ENCODE assay signal across 8 mouse cellular contexts in the genomic region with DNA sequence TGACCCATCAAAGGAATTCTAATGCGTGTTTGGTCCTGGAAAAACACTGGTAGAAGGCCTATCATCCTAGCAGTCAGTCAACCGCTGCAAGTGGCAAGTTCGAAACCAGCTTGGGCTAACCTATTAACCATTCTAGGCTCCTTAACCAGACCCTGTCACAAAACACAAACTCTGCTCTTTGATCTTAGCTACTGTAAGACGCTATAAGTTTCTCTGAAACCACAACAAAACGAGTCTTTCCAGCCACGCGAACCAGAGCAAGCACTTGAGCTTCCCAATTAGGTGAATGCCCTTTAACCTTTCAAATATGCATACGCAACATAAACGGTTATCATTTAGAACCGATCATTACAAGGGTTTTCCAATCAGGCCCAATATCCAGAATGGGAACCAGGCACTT. TPM values are rescaled to one million over a fixed set of nuclear protein-coding genes. Genes with fewer than 3 reads are reported as not detected.
A peak's percentile ranks its signal among the peaks of the same experiment; 100 is the strongest.
DNase-seq lines count a peak whose midpoint lies in the region; ATAC-seq and TF ChIP-seq lines count a peak whose summit lies in the region.

No protein-coding gene starts in this region.

- H3K4me2 ChIP-seq in forebrain, embryonic 14.5 days (ENCODE audit: low read length), result peak overlapping the region; percentile 68
- H3K4me2 ChIP-seq in liver, embryonic 14.5 days (ENCODE audit: low read depth), result peak overlapping the region; percentile 79

- H3K36me3 ChIP-seq in forebrain, embryonic 14.5 days (ENCODE audit: control insufficient read depth, insufficient read depth, low read length), result no peaks in the 10 kb centered on the region; the same call in 1 of the 2 replicates
- no peaks in the 10 kb centered on the region for H3K36me3 ChIP-seq in liver, embryonic 14.5 days (replicated peaks; ENCODE audit: control insufficient read depth, insufficient read depth, low read depth)

- H3K4me3 ChIP-seq in cerebellum, adult 2 months (replicated peaks; ENCODE audit: insufficient read depth, low read depth, low read length), result peak overlapping the region; percentile 86
- peak overlapping the region; percentile 66 for H3K4me3 ChIP-seq in forebrain, embryonic 14.5 days (ENCODE audit: low read depth, low read length)
- peak overlapping the region; percentile 68 to 90 for H3K4me3 ChIP-seq in liver, embryonic 14.5 days (ENCODE audit: insufficient read depth in 1 of 2, low read depth in 2 of 2, low read length in 2 of 2)

- no peak for ATAC-seq in forebrain, embryonic 14.5 days
- ATAC-seq in liver, embryonic 14.5 days (ENCODE audit: insufficient read depth), result no peak

- H3K9me3 ChIP-seq in forebrain, embryonic 14.5 days (replicated peaks; ENCODE audit: control insufficient read depth, low read length), result no peaks in the 10 kb centered on the region
- H3K9me3 ChIP-seq in liver, embryonic 14.5 days (ENCODE audit: control insufficient read depth, low read length), result no peaks in the 10 kb centered on the region

- no peaks in the 10 kb centered on the region for H3K27me3 ChIP-seq in cerebellum, adult 2 months (ENCODE audit: control insufficient read depth, insufficient read depth, low read length)
- H3K27me3 ChIP-seq in forebrain, embryonic 14.5 days (replicated peaks; ENCODE audit: control insufficient read depth, insufficient read depth, low read length), result no peaks in the 10 kb centered on the region
- H3K27me3 ChIP-seq in liver, embryonic 14.5 days (ENCODE audit: control insufficient read depth, insufficient read depth, low read length), result no peaks in the 10 kb centered on the region

- TF ChIP-seq POLR2A in cerebellum, adult 2 months (IDR thresholded peaks at IDR 0.05; ENCODE audit: borderline replicate concordance, insufficient read depth, low read length), result no peak

- no peak for TF ChIP-seq EP300 in liver, embryonic 14.5 days (IDR thresholded peaks at IDR 0.05; ENCODE audit: low read depth)

- H3K27ac ChIP-seq in cerebellum, adult 2 months (ENCODE audit: insufficient read depth, low read length), result peak overlapping the region; percentile 90
- 0 out of 2 replicates have a peak overlapping the region, but pooled peaks have one; percentile 90 for H3K27ac ChIP-seq in forebrain, embryonic 14.5 days (ENCODE audit: low read depth, low read length)
- H3K27ac ChIP-seq in liver, embryonic 14.5 days, result no peak overlapping the region; the same call in 1 of the 2 replicates

- H3K9ac ChIP-seq in forebrain, embryonic 14.5 days (ENCODE audit: low read length), result peak overlapping the region; percentile 95
- peak overlapping the region; percentile 92 for H3K9ac ChIP-seq in liver, embryonic 14.5 days (replicated peaks)

- peaks cover 10% of the 10 kb centered on the region; the same call in 1 of the 2 replicates for H3K4me1 ChIP-seq in cerebellum, adult 2 months (ENCODE audit: control insufficient read depth, insufficient read depth, low read length)
- H3K4me1 ChIP-seq in forebrain, embryonic 14.5 days (ENCODE audit: control insufficient read depth, insufficient read depth, low read length), result peaks cover 10% of the 10 kb centered on the region; the same call in 1 of the 2 replicates
- peaks cover 4 to 22% of the 10 kb centered on the region in 2 experiments for H3K4me1 ChIP-seq in liver, embryonic 14.5 days (replicated peaks; ENCODE audit: control insufficient read depth in 2 of 2, insufficient read depth in 2 of 2, low read length in 1 of 2)

- peak in 1 of 2 experiments; percentile 34 for DNase-seq in cerebellum, adult 2 months
- no peak for DNase-seq in cerebellum, postnatal 4 days (ENCODE audit: low spot score in 2 of 2)
- DNase-seq in CD4-positive helper T cell, adult 2 months (ENCODE audit: low read depth, low spot score), result peak; percentile 79
- DNase-seq in forebrain, embryonic 14.5 days (ENCODE audit: low spot score), result no peak
- no peak for DNase-seq in liver, embryonic 14.5 days (ENCODE audit: low read depth in 3 of 3, low spot score in 3 of 3)
- no peak for DNase-seq in cerebellum, adult 18-20 months
- no peak for DNase-seq in layer of hippocampus, adult 9-10 months (ENCODE audit: low spot score)
- no peak for DNase-seq in gastrocnemius, postnatal 4 days (ENCODE audit: low spot score in 2 of 2)

- no peak for TF ChIP-seq CTCF in cerebellum, adult 2 months (IDR thresholded peaks at IDR 0.05; ENCODE audit: borderline replicate concordance, insufficient read depth, low read depth, low read length)
- TF ChIP-seq CTCF in liver, embryonic 14.5 days (IDR thresholded peaks at IDR 0.05; ENCODE audit: low read depth), result no peak

- WGBS in cerebellum, adult 2 months, result 55% methylated on average over 10 of the region's 10 CpGs
- 59% methylated on average over 10 of the region's 10 CpGs for WGBS in forebrain, embryonic 14.5 days
- WGBS in liver, embryonic 14.5 days (ENCODE audit: insufficient replicate concordance), result 35% methylated on average over 10 of the region's 10 CpGs

RNA-seq across cellular contexts. Expression of a gene that starts 33.7 kb away (rescaled TPM):
- polyA plus RNA-seq in cerebellum, adult 2 months (2012; rRNA removed), result 19.2 and 21.5 TPM in 2 replicates
- 36.7 and 50.1 TPM in 2 replicates for polyA plus RNA-seq in forebrain, embryonic 14.5 days (2014; fragmentation: Nextera tagmentation; extraction: Ambion mirVana)
- 0.65 and 0.68 TPM in 2 replicates for polyA plus RNA-seq in liver, embryonic 14.5 days (2012; rRNA removed)
- polyA plus RNA-seq in liver, embryonic 14.5 days (2014; fragmentation: Nextera tagmentation; extraction: Ambion mirVana), result 4.5 and 5.4 TPM in 2 replicates
- total RNA-seq in gastrocnemius, postnatal 4 days (2021), result 10 to 100 TPM; 15.9 to 20.1 TPM
